Mouse (Mus musculus) left cerebral cortex, postnatal 36 days (tissue): ENCODE measurements around the gene Pus3. TPM values are rescaled to one million over a fixed set of nuclear protein-coding genes. Genes with fewer than 3 reads are reported as not detected.
"Not testable (repeated sequence)": the region's sequence is repeated elsewhere in the genome, so short reads cannot be mapped to it uniquely, and the experiment has no call there.

Experiments used
- DNase-seq, 2 experiments: peaks; one replicate each; pipeline ENCODE4 v3.0.0; 2021 to 2022; ENCODE audit warnings: low spot score in 2 of 2, mixed read lengths in 1 of 2
- intact Hi-C: fragments of 180-260 bp; cut with DNase I; formaldehyde crosslinking; loops from one replicate; pipeline ENCODE4 v1.15.1; 2025
- total RNA-seq, 2 experiments: library from RNA; stranded (reverse); gene quantifications; 2 replicates each; pipeline ENCODE4 v1.2.3; 2021

Pus3 gene
- total RNA-seq, 2 experiments from 2014 or later: 10.0 to 12.7 TPM

GRCm38 (mm10) chr9:35614005-35614404 is 55.6 kb downstream of the Pus3 start:
- no peak for DNase-seq

GRCm38 (mm10) chr9:35616784-35617183 is 58.4 kb downstream of the Pus3 start:
- intact Hi-C loops, DNase-seq: not testable (repeated sequence)

More at GRCm38 (mm10) chr9:35614005-35614404, 55.6 kb downstream of the Pus3 start:
- intact Hi-C loops: no loop called here

Other genes with a start within 250 kb of the Pus3 start
- gene Cdon, start 137.5 kb upstream of the Pus3 start, total RNA-seq: 1 to 10 TPM; 8.0 to 9.1 TPM
- gene Gm1113, start 40.3 kb upstream of the Pus3 start, total RNA-seq: not detected
- gene Ddx25, start 67 bp upstream of the Pus3 start, total RNA-seq: 10 to 100 TPM; 14.2 to 16.4 TPM
- 1 to 10 TPM in 1 of 2 experiments, under 1 TPM in 1; 0.95 to 1.1 TPM for gene Pate2, start 11.7 kb downstream of the Pus3 start, total RNA-seq
- gene Hyls1, start 11.8 kb downstream of the Pus3 start, total RNA-seq: 1 to 10 TPM; 7.3 to 8.0 TPM
- gene Pate4, start 53.3 kb downstream of the Pus3 start, total RNA-seq: not detected
- gene Pate3, start 89.6 kb downstream of the Pus3 start, total RNA-seq: not detected
- gene Pate1, start 128.8 kb downstream of the Pus3 start, total RNA-seq: not detected
- not detected for gene Gm17677, start 182.5 kb downstream of the Pus3 start, total RNA-seq
- gene Gm17727, start 219.5 kb downstream of the Pus3 start, total RNA-seq: not detected
- not detected for gene Gm27235, start 231.5 kb downstream of the Pus3 start, total RNA-seq
- gene D730048I06Rik, start 231.5 kb downstream of the Pus3 start, total RNA-seq: not detected